Mouse (Mus musculus) lung, embryonic 14.5 days (tissue): ENCODE results near the gene Pax8. TPM values are rescaled to one million over a fixed set of nuclear protein-coding genes. Genes with fewer than 3 reads are reported as not detected.

Experiments
- ATAC-seq: fragments of 200-750 bp; cut with Nextera tagmentation; 2 replicates; pipeline ENCODE4 v1.8.0; 2017; ENCODE audit warnings: mild to moderate bottlenecking, moderate TSS enrichment, moderate library complexity; ENCODE audit not compliant: insufficient read depth
- DNase-seq: peaks from one replicate; pipeline ENCODE4 v3.0.0-alpha.2; 2015
- H3K27ac ChIP-seq: fragments of 300-500 bp; sonication (generic); 2 replicates; pipeline ENCODE4 v1.5.1; 2014; ENCODE audit warnings: low read depth, mild to moderate bottlenecking, moderate library complexity
- H3K27me3 ChIP-seq: fragments of 300-500 bp; sonication (generic); 2 replicates; pipeline ENCODE4 v1.6.1; 2014; ENCODE audit warnings: low read length, control low read depth; ENCODE audit not compliant: insufficient read depth
- H3K36me3 ChIP-seq: fragments of 300-500 bp; sonication (generic); 2 replicates; pipeline ENCODE4 v1.6.1; 2014; ENCODE audit warnings: control low read depth; ENCODE audit not compliant: insufficient read depth
- H3K4me1 ChIP-seq: fragments of 300-500 bp; sonication (generic); 2 replicates; pipeline ENCODE4 v1.6.1; 2014; ENCODE audit warnings: antibody characterized with exemption, control low read depth; ENCODE audit not compliant: insufficient read depth
- H3K4me2 ChIP-seq: fragments of 300-500 bp; sonication (generic); 2 replicates; pipeline ENCODE4 v1.6.1; 2014; ENCODE audit warnings: mild to moderate bottlenecking
- H3K4me3 ChIP-seq: fragments of 300-500 bp; sonication (generic); 2 replicates; pipeline ENCODE4 v1.5.1; 2014; ENCODE audit warnings: low read depth, low read length
- H3K9ac ChIP-seq: fragments of 300-500 bp; sonication (generic); 2 replicates; pipeline ENCODE4 v1.6.1; 2014
- H3K9me3 ChIP-seq: fragments of 300-500 bp; sonication (generic); 2 replicates; pipeline ENCODE4 v1.6.1; 2016; ENCODE audit warnings: low read depth, low read length, control low read depth
- CTCF ChIP-seq: IDR thresholded peaks from 2 replicates; pipeline ENCODE4 v1.5.1; 2016; ENCODE audit warnings: antibody characterized with exemption, low read depth
- WGBS: fragments of 180-500 bp; shearing (Covaris S2); extraction: QIAGEN DNeasy Blood & Tissue Kit; methylation state at CpG from one replicate; pipeline ENCODE4 v1.1.7; 2014; 5-methylcytosine and 5-hydroxymethylcytosine counted together
- polyA plus RNA-seq: library from polyadenylated mRNA; unstranded; fragments of >200 nt; fragmentation: Nextera tagmentation; extraction: Ambion mirVana; gene quantifications from 2 replicates; pipeline ENCODE4 v1.2.1, GENCODE M21; 2014

The Pax8 gene
- not detected in 2 replicates for polyA plus RNA-seq

DNA sequence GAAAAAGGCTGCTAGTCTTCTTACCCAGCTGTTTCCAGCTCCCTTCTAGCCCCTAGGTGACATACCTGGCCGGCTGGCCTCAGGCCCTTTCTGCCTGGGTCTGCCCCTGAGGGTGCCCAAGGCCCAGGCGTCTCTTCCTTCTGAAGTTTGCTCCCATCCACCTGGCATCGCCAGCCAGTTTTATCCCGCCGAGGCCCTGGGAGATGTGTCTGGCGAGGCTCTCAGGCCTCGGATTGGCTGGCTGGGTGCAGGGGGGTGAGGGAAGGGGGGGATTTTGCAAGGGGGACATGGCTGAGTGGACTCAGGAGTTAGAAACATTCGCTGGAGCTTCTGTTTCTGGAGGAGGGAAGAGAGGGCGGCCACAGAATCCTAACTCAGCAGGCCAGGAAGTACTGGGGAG is at the start of gene Pax8:
Pax8 (minus strand) TSS at position 180 of the 400 bp plus-strand sequence.
- Histone ChIP-seq H3K4me2 (no peak within 1 kb of the TSS), H3K27me3 (peaks cover 62% of the 10 kb centered on the region), H3K4me1 (no peaks in the 10 kb centered on the region), H3K9ac (no peak within 1 kb of the TSS), H3K9me3 (no peaks in the 10 kb centered on the region), H3K4me3 (no peak within 1 kb of the TSS), H3K36me3 (no peaks in the 10 kb centered on the region), H3K27ac (no peak within 1 kb of the TSS)
- DNase-seq (no peak), ATAC-seq (no peak)
- no peak for TF ChIP-seq CTCF
- WGBS: 28% methylated on average over 9 of the region's 9 CpGs

- DNase-seq (peak; percentile 76), ATAC-seq (peak; percentile 94)
- Histone ChIP-seq H3K4me2 (peak overlapping the region; percentile 79), H3K9me3 (no peaks in the 10 kb centered on the region), H3K4me1 (no peaks in the 10 kb centered on the region), H3K36me3 (no peaks in the 10 kb centered on the region), H3K9ac (peak overlapping the region; percentile 59), H3K27me3 (no peaks in the 10 kb centered on the region), H3K4me3 (peak overlapping the region; percentile 43), H3K27ac (peak overlapping the region; percentile 2; the same call in 1 of the 2 replicates)
- WGBS: 1% methylated on average over 33 of the region's 33 CpGs
- TF ChIP-seq CTCF: no peak
These were observed 46.2 kb upstream of the Pax8 start for GRCm38 (mm10) chr2:24521430-24522226.

- Histone ChIP-seq H3K4me2 (peak overlapping the region; percentile 79), H3K27ac (no peak overlapping the region), H3K4me3 (peak overlapping the region; percentile 43), H3K4me1 (no peaks in the 10 kb centered on the region), H3K27me3 (no peaks in the 10 kb centered on the region), H3K9ac (no peak overlapping the region; the same call in 1 of the 2 replicates), H3K36me3 (no peaks in the 10 kb centered on the region), H3K9me3 (no peaks in the 10 kb centered on the region)
- DNase-seq (peak; percentile 9), ATAC-seq (0 out of 2 replicates have a peak, but pooled peaks have one; percentile 46)
- no peak for TF ChIP-seq CTCF
- 20% methylated on average over 9 of the region's 9 CpGs for WGBS
These were observed 45.3 kb upstream of the Pax8 start for GRCm38 (mm10) chr2:24520576-24521272.

GRCm38 (mm10) chr2:24516946-24517345 is 41.5 kb upstream of the Pax8 start:
- WGBS: 61% methylated on average over 3 of the region's 3 CpGs
- Histone ChIP-seq H3K4me1 (no peaks in the 10 kb centered on the region), H3K27me3 (no peaks in the 10 kb centered on the region), H3K9me3 (no peaks in the 10 kb centered on the region), H3K36me3 (no peaks in the 10 kb centered on the region), H3K27ac (no peak overlapping the region), H3K9ac (no peak overlapping the region), H3K4me3 (no peak overlapping the region), H3K4me2 (no peak overlapping the region)
- TF ChIP-seq CTCF: no peak
- DNase-seq: no peak
- ATAC-seq: no peak

DNA sequence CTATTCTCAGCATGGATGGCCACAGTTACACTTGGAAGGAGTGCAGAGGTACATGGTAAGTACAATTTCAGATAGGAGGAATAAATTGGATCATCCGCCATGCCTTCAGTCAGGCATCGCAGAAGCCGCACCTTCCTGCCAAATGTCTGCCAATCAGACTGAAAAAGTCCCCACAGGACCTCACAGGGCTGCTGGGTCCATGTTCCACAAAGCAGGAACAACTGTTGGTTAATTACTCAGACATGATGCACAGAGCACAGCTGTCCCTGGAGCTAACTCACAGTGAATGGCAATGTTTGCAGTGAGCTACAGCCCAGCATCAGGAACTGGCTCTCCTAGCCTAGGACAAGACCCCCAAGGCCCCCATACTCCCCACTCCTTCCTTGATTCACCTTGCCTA is 32.0 kb upstream of the Pax8 start:
- WGBS: 81% methylated on average over 3 of the region's 3 CpGs
- no peak for TF ChIP-seq CTCF

GRCm38 (mm10) chr2:24502963-24503471 is 27.6 kb upstream of the Pax8 start:
- no peaks in the 10 kb centered on the region for H3K9me3 ChIP-seq
- H3K4me3 ChIP-seq: no peak overlapping the region
- WGBS: 46% methylated on average over 5 of the region's 5 CpGs
- TF ChIP-seq CTCF: no peak
- H3K27ac ChIP-seq: no peak overlapping the region
- no peak overlapping the region for H3K9ac ChIP-seq
- H3K4me2 ChIP-seq: no peak overlapping the region
- peak; percentile 79 for ATAC-seq
- no peaks in the 10 kb centered on the region for H3K27me3 ChIP-seq
- no peaks in the 10 kb centered on the region for H3K4me1 ChIP-seq
- peak; percentile 75 for DNase-seq
- no peaks in the 10 kb centered on the region for H3K36me3 ChIP-seq

More for the DNA sequence above, 32.0 kb upstream of the Pax8 start:
- Histone ChIP-seq H3K4me1 (no peaks in the 10 kb centered on the region), H3K27me3 (no peaks in the 10 kb centered on the region), H3K4me2 (no peak overlapping the region), H3K36me3 (no peaks in the 10 kb centered on the region), H3K4me3 (no peak overlapping the region), H3K27ac (no peak overlapping the region), H3K9ac (no peak overlapping the region), H3K9me3 (no peaks in the 10 kb centered on the region)
- ATAC-seq: no peak
- DNase-seq: no peak

DNA sequence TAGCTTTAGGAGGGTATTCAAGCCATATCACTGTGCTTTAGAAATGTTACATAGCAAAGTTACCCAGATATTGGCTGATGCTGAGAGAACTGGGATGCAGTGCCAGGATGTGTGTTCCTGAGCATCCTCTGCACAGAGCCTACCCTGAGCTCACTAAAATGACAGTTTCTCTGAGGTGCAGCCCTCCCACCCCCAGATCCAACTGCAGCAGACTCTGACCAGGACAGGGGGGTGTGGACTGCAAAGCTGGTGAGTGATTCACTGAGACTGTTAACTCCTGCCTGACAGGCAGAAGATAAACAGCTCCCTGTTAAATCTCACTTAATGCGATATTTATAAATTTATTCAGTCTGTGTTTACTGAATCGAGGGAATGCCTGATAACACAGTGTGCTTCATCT is 25.5 kb upstream of the Pax8 start:
- H3K4me2 ChIP-seq: no peak overlapping the region
- no peaks in the 10 kb centered on the region for H3K36me3 ChIP-seq
- no peaks in the 10 kb centered on the region for H3K27me3 ChIP-seq
- no peak overlapping the region for H3K27ac ChIP-seq
- DNase-seq (no peak), ATAC-seq (peak; percentile 12; the same call in 1 of the 2 replicates)
- no peak for TF ChIP-seq CTCF
- no peaks in the 10 kb centered on the region for H3K4me1 ChIP-seq
- no peaks in the 10 kb centered on the region for H3K9me3 ChIP-seq
- WGBS: 22% methylated on average over 2 of the region's 2 CpGs
- no peak overlapping the region for H3K4me3 ChIP-seq
- H3K9ac ChIP-seq: no peak overlapping the region
